Mouse (Mus musculus) right cerebral cortex, postnatal 4 days (tissue): ENCODE data around the gene Cipc.

Source experiments
- DNase-seq: peaks from one replicate; pipeline ENCODE4 v3.0.0-alpha.2; 2022

Gene Cipc

GRCm38 (mm10) chr12:86994166-86994565 is 47.3 kb downstream of the Cipc start:
- DNase-seq, result no peak

- DNase-seq, result no peak
These were observed 47.9 kb downstream of the Cipc start for GRCm38 (mm10) chr12:86994776-86995175.

GRCm38 (mm10) chr12:86995931-86996330 is 49.1 kb downstream of the Cipc start:
- no peak for DNase-seq

DNA sequence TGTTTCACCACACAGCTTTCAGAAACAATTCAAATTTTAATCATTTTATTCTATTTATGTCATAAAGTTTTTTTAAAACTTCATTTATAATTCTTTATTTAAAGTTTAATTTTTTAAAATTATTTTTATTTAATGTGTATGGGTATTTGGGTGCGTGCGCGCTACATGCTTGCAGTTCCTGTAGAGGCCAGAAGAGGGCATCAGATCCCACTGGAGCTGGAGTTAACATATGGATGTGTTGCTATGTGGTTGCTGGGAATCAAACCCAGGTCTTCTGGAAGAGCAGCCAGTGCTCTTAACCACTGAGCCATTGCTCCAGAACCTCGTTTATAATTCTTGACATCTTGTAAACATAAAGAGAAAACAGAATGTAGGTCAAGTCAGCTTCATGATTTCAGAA is 51.9 kb downstream of the Cipc start:
- DNase-seq, result no peak

DNA sequence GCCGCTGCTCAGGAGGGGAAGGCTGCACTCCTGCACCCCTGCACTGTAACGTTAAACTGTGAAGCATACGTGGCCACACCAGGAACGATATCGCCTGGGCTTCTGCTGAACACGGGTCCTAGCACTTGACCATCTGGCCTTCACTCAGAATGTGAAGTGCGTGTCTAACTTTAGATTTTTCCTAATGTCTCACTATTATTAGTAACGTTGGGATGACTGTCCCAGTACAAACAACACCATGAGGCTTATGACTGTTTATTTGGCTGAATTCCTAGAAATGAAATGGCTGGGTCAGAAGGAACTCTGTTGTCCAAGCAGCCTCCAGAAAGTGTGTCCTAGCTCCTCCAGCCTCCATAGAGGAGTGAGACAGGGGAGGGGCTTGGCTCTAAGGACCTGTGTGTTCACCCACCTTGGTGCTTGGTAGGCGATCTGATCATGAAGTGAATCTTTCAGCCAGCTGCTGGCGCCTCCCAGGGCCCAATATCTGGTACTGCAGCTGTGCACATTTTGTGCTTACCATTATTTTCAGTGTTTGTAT is 52.5 kb downstream of the Cipc start:
- DNase-seq, result no peak

DNA sequence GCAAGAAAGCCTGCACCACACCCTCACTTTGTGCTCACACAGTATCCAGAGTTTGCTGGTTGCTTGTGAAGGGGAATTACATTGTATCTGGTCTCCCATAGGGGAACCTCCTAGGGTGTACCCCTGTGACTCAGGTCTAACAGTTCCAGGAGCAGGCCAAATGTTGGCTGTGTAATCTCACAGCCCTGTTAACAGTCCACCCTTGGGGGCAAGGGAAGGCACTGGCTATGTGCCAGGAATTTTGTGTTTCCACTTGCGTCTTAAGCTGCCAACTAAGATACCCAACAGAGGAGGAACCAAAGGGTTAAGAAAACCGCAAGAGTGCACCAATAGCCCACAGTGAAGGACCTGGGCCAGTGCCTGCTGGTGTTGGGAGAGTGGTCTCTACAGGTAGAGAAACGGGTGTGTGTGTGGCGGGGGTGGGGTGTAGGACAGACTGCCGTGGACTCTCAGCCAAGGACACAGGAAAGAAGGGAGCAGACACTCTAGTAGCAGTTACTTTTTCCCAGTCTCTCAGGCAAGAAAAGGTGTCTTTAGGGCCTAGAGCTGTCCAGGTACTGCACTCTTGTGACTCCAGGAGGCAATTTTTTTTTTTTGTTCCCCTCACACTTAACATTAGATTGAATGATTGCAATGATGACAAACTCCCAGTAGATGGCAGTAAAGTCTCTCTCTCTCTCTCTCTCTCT is 53.5 kb downstream of the Cipc start:
- DNase-seq, result no peak

DNA sequence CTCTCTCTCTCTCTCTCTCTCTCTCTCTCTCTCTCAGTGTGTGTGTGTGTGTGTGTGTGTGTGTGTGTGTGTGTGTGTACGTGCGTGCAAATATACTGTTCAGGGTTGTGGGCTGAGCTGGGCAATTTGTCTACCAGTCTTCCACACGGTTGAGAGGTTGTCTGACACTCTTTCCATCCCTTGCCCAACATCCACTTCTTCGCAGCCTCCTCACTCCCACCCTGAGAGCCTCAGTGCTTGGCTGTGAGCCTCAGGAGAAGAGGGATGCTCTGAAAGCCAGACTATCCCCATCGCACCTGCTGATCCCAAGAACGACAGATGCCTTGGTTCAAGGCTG is 54.0 kb downstream of the Cipc start:
- DNase-seq, result no peak

DNA sequence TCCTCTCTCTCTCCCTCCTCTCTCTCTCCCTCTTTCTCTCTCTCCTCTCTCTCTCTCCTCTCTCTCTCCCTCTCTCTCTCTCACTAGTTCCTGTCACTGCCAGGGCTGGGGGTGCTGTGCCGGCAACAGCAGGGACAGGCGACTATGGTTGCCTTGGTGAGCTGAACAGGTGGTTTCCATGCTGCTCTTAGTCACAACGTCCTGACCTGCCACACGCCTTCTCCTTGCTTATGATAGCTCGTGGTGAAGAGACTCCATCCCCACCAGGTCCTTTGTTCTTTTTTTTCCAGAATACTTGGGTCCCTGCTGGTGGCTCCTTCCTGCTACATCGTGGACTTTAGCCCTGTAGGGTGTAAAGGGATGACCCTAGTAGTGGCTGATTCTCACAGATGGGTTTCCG is 55.4 kb downstream of the Cipc start:
- no peak for DNase-seq

DNA sequence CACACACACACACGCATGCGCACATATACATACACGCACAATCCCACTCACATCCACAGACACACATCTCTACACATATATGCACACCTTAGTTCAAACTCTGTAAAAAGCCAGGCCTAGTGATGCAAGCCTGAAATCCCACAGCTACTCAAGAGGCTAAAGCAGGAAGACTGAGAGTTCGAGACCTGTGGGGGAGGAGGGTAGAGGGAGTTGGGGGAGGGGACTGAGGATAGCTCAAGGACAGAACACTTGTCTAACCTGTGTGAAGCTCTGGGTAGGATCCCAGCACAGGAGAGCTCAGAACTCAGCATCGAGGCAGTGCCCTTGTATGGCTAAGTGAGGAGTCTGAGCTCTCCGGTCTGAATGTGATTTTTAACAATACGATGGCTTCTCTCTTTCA is 56.0 kb downstream of the Cipc start:
- DNase-seq, result no peak

DNA sequence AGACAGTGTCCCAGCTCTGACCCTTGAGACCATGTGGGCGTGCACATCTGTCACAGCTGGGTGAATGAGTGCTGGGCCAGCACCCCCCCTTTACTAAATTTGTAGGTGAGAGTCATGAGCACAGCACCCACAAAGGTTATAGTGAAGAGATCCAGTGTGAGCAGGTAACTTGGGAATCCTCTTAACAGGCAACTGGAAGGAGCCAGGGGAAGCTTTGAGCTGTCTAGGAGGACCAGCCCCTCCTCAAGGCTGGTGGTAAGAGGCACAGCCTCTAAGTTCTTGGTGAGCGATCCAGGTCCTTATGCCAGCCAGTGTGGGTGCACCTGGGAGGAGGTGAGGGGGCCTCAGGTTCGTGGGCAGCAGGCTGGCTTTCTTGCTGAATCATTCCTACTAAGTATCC is 56.8 kb downstream of the Cipc start:
- no peak for DNase-seq

DNA sequence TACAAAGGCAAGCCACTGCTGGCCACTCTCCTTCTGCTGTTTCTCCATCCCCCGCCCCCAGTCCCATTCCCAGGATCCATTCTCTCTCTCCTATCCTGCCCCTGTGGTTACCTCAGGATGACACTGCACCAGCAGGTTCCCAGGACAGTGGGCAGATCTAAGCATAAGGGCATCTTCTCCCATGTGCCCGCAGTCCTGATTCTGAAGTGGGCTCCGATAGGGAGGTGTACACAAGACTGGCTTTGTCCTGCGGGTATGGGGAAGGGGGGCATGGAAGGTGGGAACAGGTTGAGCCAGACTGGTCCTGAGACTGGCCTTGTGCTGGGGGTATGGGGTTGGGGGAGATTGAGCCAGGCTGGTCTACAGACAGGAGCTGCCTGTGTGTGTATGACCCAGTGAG is 57.8 kb downstream of the Cipc start:
- DNase-seq, result no peak
